Mouse (Mus musculus) stomach, embryonic 15.5 days (tissue): ENCODE results near the gene Aasdh. TPM values are rescaled to one million over a fixed set of nuclear protein-coding genes. Genes with fewer than 3 reads are reported as not detected.
A peak's percentile ranks its signal among the peaks of the same experiment; 100 is the strongest.

ENCODE experiments used
- ATAC-seq: fragments of 200-750 bp; cut with Nextera tagmentation; 2 replicates; pipeline ENCODE4 v1.8.0; 2017; ENCODE audit warnings: low read depth, moderate number of reproducible peaks, moderate TSS enrichment; ENCODE audit not compliant: insufficient read depth, low FRiP score
- H3K27ac ChIP-seq: fragments of 300-500 bp; sonication (generic); 2 replicates; pipeline ENCODE4 v1.5.1; 2015; ENCODE audit warnings: mild to moderate bottlenecking, inconsistent platforms
- H3K27me3 ChIP-seq: fragments of 300-500 bp; sonication (generic); replicated peaks from 2 replicates; pipeline ENCODE4 v1.6.1; 2015; ENCODE audit warnings: inconsistent platforms
- H3K36me3 ChIP-seq: fragments of 300-500 bp; sonication (generic); 2 replicates; pipeline ENCODE4 v1.6.1; 2015; ENCODE audit warnings: inconsistent platforms
- H3K4me1 ChIP-seq: fragments of 300-500 bp; sonication (generic); 2 replicates; pipeline ENCODE4 v1.6.1; 2015; ENCODE audit warnings: inconsistent platforms
- H3K4me2 ChIP-seq: fragments of 300-500 bp; sonication (generic); 2 replicates; pipeline ENCODE4 v1.6.1; 2015; ENCODE audit warnings: mild to moderate bottlenecking, inconsistent platforms
- H3K4me3 ChIP-seq: fragments of 300-500 bp; sonication (generic); replicated peaks from 2 replicates; pipeline ENCODE4 v1.5.1; 2015; ENCODE audit warnings: inconsistent platforms
- H3K9ac ChIP-seq: fragments of 300-500 bp; sonication (generic); 2 replicates; pipeline ENCODE4 v1.6.1; 2015; ENCODE audit warnings: inconsistent platforms
- H3K9me3 ChIP-seq: fragments of 300-500 bp; sonication (generic); 2 replicates; pipeline ENCODE4 v1.6.1; 2016; ENCODE audit warnings: inconsistent platforms
- WGBS: fragments of 180-500 bp; shearing (Covaris S2); methylation state at CpG from one replicate; pipeline ENCODE4 v1.1.7; 2015; 5-methylcytosine and 5-hydroxymethylcytosine counted together
- polyA plus RNA-seq: library from polyadenylated mRNA; unstranded; fragments of >200 nt; fragmentation: Nextera tagmentation; extraction: Ambion mirVana; gene quantifications from 2 replicates; pipeline ENCODE4 v1.2.1, GENCODE M21; 2015

Aasdh gene
- polyA plus RNA-seq, 1 experiment from 2014 or later: 16.7 TPM

GRCm38 (mm10) chr5:76902131-76902530 lies 3.2 kb downstream of the Aasdh start:
- Histone ChIP-seq H3K9me3 (no peaks in the 10 kb centered on the region), H3K4me2 (no peak overlapping the region), H3K27me3 (no peaks in the 10 kb centered on the region), H3K9ac (no peak overlapping the region), H3K27ac (no peak overlapping the region), H3K4me3 (no peak overlapping the region), H3K4me1 (no peaks in the 10 kb centered on the region), H3K36me3 (no peaks in the 10 kb centered on the region)
- ATAC-seq: no peak
- WGBS: 65% methylated on average over 4 of the region's 4 CpGs

- Histone ChIP-seq H3K36me3 (no peaks in the 10 kb centered on the region; the same call in 1 of the 2 replicates), H3K9ac (no peak overlapping the region), H3K27ac (0 out of 2 replicates have a peak overlapping the region, but pooled peaks have one; percentile 26), H3K27me3 (no peaks in the 10 kb centered on the region), H3K9me3 (no peaks in the 10 kb centered on the region), H3K4me3 (no peak overlapping the region), H3K4me1 (no peaks in the 10 kb centered on the region), H3K4me2 (no peak overlapping the region)
- 82% methylated on average over 2 of the region's 2 CpGs for WGBS
- no peak for ATAC-seq
Observed at GRCm38 (mm10) chr5:76893084-76893483, 12.2 kb downstream of the Aasdh start.

GRCm38 (mm10) chr5:76892608-76893007 lies 12.7 kb downstream of the Aasdh start:
- Histone ChIP-seq H3K9me3 (no peaks in the 10 kb centered on the region), H3K9ac (no peak overlapping the region), H3K27me3 (no peaks in the 10 kb centered on the region), H3K4me2 (no peak overlapping the region), H3K27ac (0 out of 2 replicates have a peak overlapping the region, but pooled peaks have one; percentile 26), H3K4me1 (no peaks in the 10 kb centered on the region), H3K36me3 (no peaks in the 10 kb centered on the region; the same call in 1 of the 2 replicates), H3K4me3 (no peak overlapping the region)
- no peak for ATAC-seq
- WGBS: 45% methylated on average over 2 of the region's 2 CpGs

GRCm38 (mm10) chr5:76887011-76887410 lies 18.3 kb downstream of the Aasdh start:
- Histone ChIP-seq H3K36me3 (peaks cover 12% of the 10 kb centered on the region; the same call in 1 of the 2 replicates), H3K9me3 (no peaks in the 10 kb centered on the region), H3K4me1 (no peaks in the 10 kb centered on the region), H3K27me3 (no peaks in the 10 kb centered on the region), H3K4me2 (no peak overlapping the region), H3K4me3 (no peak overlapping the region), H3K27ac (no peak overlapping the region), H3K9ac (no peak overlapping the region)
- ATAC-seq: no peak
- WGBS: 94% methylated on average over 2 of the region's 2 CpGs

- no peak overlapping the region for H3K9ac ChIP-seq
- H3K27ac ChIP-seq: no peak overlapping the region
- no peak for ATAC-seq
- no peaks in the 10 kb centered on the region for H3K27me3 ChIP-seq
- H3K9me3 ChIP-seq: no peaks in the 10 kb centered on the region
- no peaks in the 10 kb centered on the region for H3K4me1 ChIP-seq
- 82% methylated on average over 1 of the region's 1 CpGs for WGBS
- H3K4me3 ChIP-seq: no peak overlapping the region
- H3K36me3 ChIP-seq: 0 out of 2 replicates have a peak, but pooled peaks cover 12% of the 10 kb centered on the region
- H3K4me2 ChIP-seq: no peak overlapping the region
Observed at GRCm38 (mm10) chr5:76884107-76884506, 21.2 kb downstream of the Aasdh start.

- no peak overlapping the region for H3K9ac ChIP-seq
- H3K4me2 ChIP-seq: no peak overlapping the region
- peaks cover 9% of the 10 kb centered on the region; the same call in 1 of the 2 replicates for H3K36me3 ChIP-seq
- ATAC-seq: no peak
- no peak overlapping the region for H3K27ac ChIP-seq
- H3K9me3 ChIP-seq: no peaks in the 10 kb centered on the region
- WGBS: 87% methylated on average over 25 of the region's 25 CpGs
- H3K27me3 ChIP-seq: no peaks in the 10 kb centered on the region
- no peaks in the 10 kb centered on the region for H3K4me1 ChIP-seq
- no peak overlapping the region for H3K4me3 ChIP-seq
Observed at GRCm38 (mm10) chr5:76876106-76876758, 29.1 kb downstream of the Aasdh start.

- 56% methylated on average over 6 of the region's 6 CpGs for WGBS
- ATAC-seq: no peak
- Histone ChIP-seq H3K4me3 (peak overlapping the region; percentile 36), H3K27ac (no peak overlapping the region), H3K27me3 (no peaks in the 10 kb centered on the region), H3K9me3 (no peaks in the 10 kb centered on the region), H3K4me2 (peak overlapping the region; percentile 51), H3K36me3 (peaks cover 9% of the 10 kb centered on the region; the same call in 1 of the 2 replicates), H3K4me1 (no peaks in the 10 kb centered on the region), H3K9ac (0 out of 2 replicates have a peak overlapping the region, but pooled peaks have one; percentile 12)
Observed at GRCm38 (mm10) chr5:76869553-76869952, 35.8 kb downstream of the Aasdh start.

GRCm38 (mm10) chr5:76868693-76869286 lies 36.5 kb downstream of the Aasdh start:
- peak; percentile 88 for ATAC-seq
- 36% methylated on average over 16 of the region's 16 CpGs for WGBS
- Histone ChIP-seq H3K4me2 (peak overlapping the region; percentile 51), H3K4me3 (peak overlapping the region; percentile 36), H3K9me3 (no peaks in the 10 kb centered on the region), H3K4me1 (no peaks in the 10 kb centered on the region), H3K27ac (no peak overlapping the region), H3K36me3 (peaks cover 5% of the 10 kb centered on the region; the same call in 1 of the 2 replicates), H3K9ac (0 out of 2 replicates have a peak overlapping the region, but pooled peaks have one; percentile 12), H3K27me3 (no peaks in the 10 kb centered on the region)

GRCm38 (mm10) chr5:76866819-76867218 lies 38.5 kb downstream of the Aasdh start:
- Histone ChIP-seq H3K27ac (no peak overlapping the region), H3K4me1 (no peaks in the 10 kb centered on the region), H3K27me3 (no peaks in the 10 kb centered on the region), H3K4me3 (no peak overlapping the region), H3K4me2 (no peak overlapping the region), H3K9ac (no peak overlapping the region), H3K9me3 (no peaks in the 10 kb centered on the region), H3K36me3 (no peaks in the 10 kb centered on the region)
- no peak for ATAC-seq
- 71% methylated on average over 8 of the region's 8 CpGs for WGBS

GRCm38 (mm10) chr5:76858444-76858843 lies 46.9 kb downstream of the Aasdh start:
- ATAC-seq: no peak
- no peaks in the 10 kb centered on the region for H3K36me3 ChIP-seq
- H3K9ac ChIP-seq: no peak overlapping the region
- 76% methylated on average over 13 of the region's 13 CpGs for WGBS
- H3K4me3 ChIP-seq: peak overlapping the region; percentile 43
- H3K4me2 ChIP-seq: peak overlapping the region; percentile 68
- no peaks in the 10 kb centered on the region for H3K9me3 ChIP-seq
- no peak overlapping the region for H3K27ac ChIP-seq
- peaks cover 26% of the 10 kb centered on the region; the same call in 1 of the 2 replicates for H3K27me3 ChIP-seq
- H3K4me1 ChIP-seq: peaks cover 13% of the 10 kb centered on the region; the same call in 1 of the 2 replicates

- H3K4me1 ChIP-seq: peaks cover 13% of the 10 kb centered on the region; the same call in 1 of the 2 replicates
- H3K4me2 ChIP-seq: peak overlapping the region; percentile 68
- peaks cover 26% of the 10 kb centered on the region; the same call in 1 of the 2 replicates for H3K27me3 ChIP-seq
- H3K9ac ChIP-seq: no peak overlapping the region
- no peaks in the 10 kb centered on the region for H3K36me3 ChIP-seq
- 34% methylated on average over 62 of the region's 62 CpGs for WGBS
- H3K27ac ChIP-seq: no peak overlapping the region
- H3K4me3 ChIP-seq: peak overlapping the region; percentile 43
- no peak for ATAC-seq
- H3K9me3 ChIP-seq: no peaks in the 10 kb centered on the region
Observed at GRCm38 (mm10) chr5:76857103-76858015, 48.0 kb downstream of the Aasdh start.
